Mouse (Mus musculus) embryonic facial prominence, embryonic 14.5 days (tissue): Measurements from ENCODE around the gene Pif1. TPM values are rescaled to one million over a fixed set of nuclear protein-coding genes. Genes with fewer than 3 reads are reported as not detected.

Experiments
- ATAC-seq: fragments of 200-750 bp; cut with Nextera tagmentation; 2 replicates; pipeline ENCODE4 v1.8.0; 2017; ENCODE audit warnings: low read depth, moderate number of reproducible peaks, moderate TSS enrichment
- DNase-seq: peaks from one replicate; pipeline ENCODE4 v3.0.0-alpha.2; 2015; ENCODE audit warnings: low spot score
- H3K27ac ChIP-seq: fragments of 300-500 bp; sonication (generic); replicated peaks from 2 replicates; pipeline ENCODE4 v1.5.1; 2014; ENCODE audit warnings: low read depth, mild to moderate bottlenecking, low read length, moderate library complexity
- H3K27me3 ChIP-seq: fragments of 300-500 bp; sonication (generic); replicated peaks from 2 replicates; pipeline ENCODE4 v1.6.1; 2014; ENCODE audit warnings: low read length; ENCODE audit not compliant: control insufficient read depth, insufficient read depth
- H3K36me3 ChIP-seq: fragments of 300-500 bp; sonication (generic); 2 replicates; pipeline ENCODE4 v1.6.1; 2014; ENCODE audit warnings: low read length, mixed read lengths; ENCODE audit not compliant: control insufficient read depth, insufficient read depth
- H3K4me1 ChIP-seq: fragments of 300-500 bp; sonication (generic); 2 replicates; pipeline ENCODE4 v1.6.1; 2014; ENCODE audit warnings: antibody characterized with exemption, low read length; ENCODE audit not compliant: control insufficient read depth, insufficient read depth
- H3K4me2 ChIP-seq: fragments of 300-500 bp; sonication (generic); 2 replicates; pipeline ENCODE4 v1.6.1; 2014; ENCODE audit warnings: low read depth, mild to moderate bottlenecking, low read length, moderate library complexity, mixed read lengths
- H3K4me3 ChIP-seq: fragments of 300-500 bp; sonication (generic); 2 replicates; pipeline ENCODE4 v1.5.1; 2014; ENCODE audit warnings: low read depth, mild to moderate bottlenecking, low read length
- H3K9ac ChIP-seq: fragments of 300-500 bp; sonication (generic); 2 replicates; pipeline ENCODE4 v1.6.1; 2014; ENCODE audit warnings: low read depth, mild to moderate bottlenecking, low read length, moderate library complexity, mixed read lengths
- H3K9me3 ChIP-seq: fragments of 300-500 bp; sonication (generic); 2 replicates; pipeline ENCODE4 v1.6.1; 2016; ENCODE audit warnings: low read length; ENCODE audit not compliant: control insufficient read depth
- WGBS: fragments of 180-500 bp; shearing (Covaris S2); extraction: QIAGEN DNeasy Blood & Tissue Kit; methylation state at CpG from one replicate; pipeline ENCODE4 v1.1.7; 2014; 5-methylcytosine and 5-hydroxymethylcytosine counted together
- polyA plus RNA-seq: library from polyadenylated mRNA; unstranded; fragments of >200 nt; fragmentation: Nextera tagmentation; extraction: Ambion mirVana; gene quantifications from 2 replicates; pipeline ENCODE4 v1.2.1, GENCODE M21; 2014

The Pif1 gene
- polyA plus RNA-seq, result 5.9 and 7.2 TPM in 2 replicates

DNA sequence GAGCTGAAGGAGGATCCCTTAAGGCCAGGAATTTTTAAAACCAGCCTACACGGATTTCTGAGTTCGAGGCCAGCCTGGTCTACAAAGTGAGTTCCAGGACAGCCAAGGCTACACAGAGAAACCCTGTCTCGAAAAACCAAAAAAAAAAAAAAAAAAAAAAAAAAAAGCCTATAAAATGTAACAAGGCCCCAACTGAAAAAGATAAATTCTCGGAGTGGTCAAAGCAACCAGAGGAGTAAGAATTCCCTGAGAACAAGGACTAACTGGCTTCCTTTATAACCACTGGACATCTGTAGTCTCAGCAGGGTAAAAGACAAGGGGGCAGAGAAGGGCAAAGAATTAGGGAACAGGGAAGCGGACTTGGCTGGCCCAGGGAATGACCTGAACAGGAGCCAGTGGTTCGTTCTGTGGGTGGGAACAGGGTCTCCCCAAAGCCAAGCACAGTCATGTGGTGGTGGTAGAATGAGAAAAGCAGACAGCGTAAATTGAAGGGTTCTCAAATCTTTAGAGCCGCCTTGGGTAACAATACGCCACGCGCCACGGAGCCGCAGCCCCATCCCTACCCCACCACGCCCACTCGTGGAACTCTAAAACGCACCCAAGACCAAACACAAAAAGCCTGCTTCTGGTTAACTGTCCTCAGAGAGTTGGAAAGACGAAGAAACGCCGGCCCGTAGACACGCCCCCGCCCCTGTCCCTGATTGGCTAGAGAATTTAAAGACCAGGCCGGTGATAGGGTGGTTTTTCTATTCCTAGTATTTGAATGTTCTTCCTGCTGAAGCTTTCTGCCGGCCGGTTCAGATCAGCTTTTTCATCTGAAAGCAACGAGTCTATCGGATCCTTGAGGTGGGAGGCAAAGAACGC is at the start of gene Pif1:
Pif1 (plus strand) TSS at position 755 of the 864 bp plus-strand sequence.
- DNase-seq (peak; percentile 95), ATAC-seq (peak; percentile 90)
- no peaks in the 10 kb centered on the region for H3K9me3 ChIP-seq
- H3K27ac ChIP-seq, result peak within 1 kb of the TSS; percentile 69
- peak within 1 kb of the TSS; percentile 72 for H3K9ac ChIP-seq
- WGBS, result 8% methylated on average over 28 of the region's 28 CpGs
- peaks cover 10% of the 10 kb centered on the region; the same call in 1 of the 2 replicates for H3K36me3 ChIP-seq
- H3K4me1 ChIP-seq, result peaks cover 18% of the 10 kb centered on the region
- H3K4me2 ChIP-seq, result peak within 1 kb of the TSS; percentile 98
- H3K27me3 ChIP-seq, result no peaks in the 10 kb centered on the region
- H3K4me3 ChIP-seq, result peak within 1 kb of the TSS; percentile 55

DNA sequence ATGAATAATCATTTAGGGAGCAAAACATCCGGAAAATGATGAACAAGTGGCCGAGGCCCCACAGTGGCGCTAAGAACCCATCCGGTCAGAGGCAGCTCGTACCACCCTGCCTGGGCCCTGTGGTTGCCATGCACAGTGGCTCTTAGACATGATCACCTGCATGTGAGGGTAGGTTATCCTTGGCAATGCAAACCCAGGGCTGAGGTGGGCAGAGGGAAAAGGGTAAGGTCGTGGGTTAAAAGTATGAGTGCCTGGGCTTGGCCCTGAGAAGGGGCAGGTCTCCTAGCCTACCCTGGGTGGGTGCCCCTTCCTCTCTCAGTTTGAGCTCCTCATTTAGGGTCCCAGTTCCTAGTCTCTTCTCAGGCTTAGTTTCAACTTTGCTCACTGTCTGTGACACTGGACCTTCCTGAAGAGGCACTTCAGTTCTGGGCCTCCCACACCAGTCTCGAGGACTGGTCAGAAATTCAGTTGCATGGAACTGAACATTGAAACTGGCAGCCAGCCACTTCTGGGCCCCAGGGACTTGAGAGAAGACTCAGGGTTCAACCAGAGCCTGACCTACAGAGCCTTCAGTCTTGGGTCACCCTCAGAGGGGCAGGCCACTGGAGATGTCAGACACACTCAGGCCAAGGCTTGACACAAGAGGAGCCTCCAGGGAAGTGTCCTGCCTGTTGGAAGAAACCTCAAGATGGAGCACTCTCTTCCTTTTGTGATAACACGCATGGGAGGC is 48.9 kb upstream of the Pif1 start:
- Histone ChIP-seq H3K9ac (no peak overlapping the region), H3K9me3 (no peaks in the 10 kb centered on the region), H3K27me3 (no peaks in the 10 kb centered on the region), H3K4me3 (no peak overlapping the region), H3K27ac (no peak overlapping the region), H3K4me1 (peaks cover 11% of the 10 kb centered on the region), H3K4me2 (no peak overlapping the region), H3K36me3 (no peaks in the 10 kb centered on the region)
- no peak for DNase-seq
- ATAC-seq, result no peak
- WGBS, result 78% methylated on average over 8 of the region's 8 CpGs

DNA sequence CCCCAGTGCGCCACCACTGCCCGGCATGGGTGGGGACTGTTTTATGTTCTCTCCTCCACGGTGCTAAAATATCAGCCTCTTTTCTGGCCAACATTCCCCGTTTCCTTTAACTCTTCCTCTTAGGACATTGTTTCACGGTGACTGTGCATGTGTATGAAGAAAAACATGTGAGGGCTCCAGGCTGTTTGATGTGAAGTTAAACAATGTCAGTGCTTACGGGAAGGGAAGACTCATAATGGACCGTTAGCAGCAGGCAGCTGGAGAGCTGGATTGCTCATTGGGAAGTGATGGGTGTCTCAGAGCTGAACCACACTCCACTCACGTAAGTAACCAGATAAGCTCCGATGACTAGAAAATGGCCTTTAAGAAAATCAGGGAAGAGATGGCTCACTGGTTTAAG is 47.3 kb upstream of the Pif1 start:
- 76% methylated on average over 9 of the region's 9 CpGs for WGBS
- H3K27ac ChIP-seq, result no peak overlapping the region

DNA sequence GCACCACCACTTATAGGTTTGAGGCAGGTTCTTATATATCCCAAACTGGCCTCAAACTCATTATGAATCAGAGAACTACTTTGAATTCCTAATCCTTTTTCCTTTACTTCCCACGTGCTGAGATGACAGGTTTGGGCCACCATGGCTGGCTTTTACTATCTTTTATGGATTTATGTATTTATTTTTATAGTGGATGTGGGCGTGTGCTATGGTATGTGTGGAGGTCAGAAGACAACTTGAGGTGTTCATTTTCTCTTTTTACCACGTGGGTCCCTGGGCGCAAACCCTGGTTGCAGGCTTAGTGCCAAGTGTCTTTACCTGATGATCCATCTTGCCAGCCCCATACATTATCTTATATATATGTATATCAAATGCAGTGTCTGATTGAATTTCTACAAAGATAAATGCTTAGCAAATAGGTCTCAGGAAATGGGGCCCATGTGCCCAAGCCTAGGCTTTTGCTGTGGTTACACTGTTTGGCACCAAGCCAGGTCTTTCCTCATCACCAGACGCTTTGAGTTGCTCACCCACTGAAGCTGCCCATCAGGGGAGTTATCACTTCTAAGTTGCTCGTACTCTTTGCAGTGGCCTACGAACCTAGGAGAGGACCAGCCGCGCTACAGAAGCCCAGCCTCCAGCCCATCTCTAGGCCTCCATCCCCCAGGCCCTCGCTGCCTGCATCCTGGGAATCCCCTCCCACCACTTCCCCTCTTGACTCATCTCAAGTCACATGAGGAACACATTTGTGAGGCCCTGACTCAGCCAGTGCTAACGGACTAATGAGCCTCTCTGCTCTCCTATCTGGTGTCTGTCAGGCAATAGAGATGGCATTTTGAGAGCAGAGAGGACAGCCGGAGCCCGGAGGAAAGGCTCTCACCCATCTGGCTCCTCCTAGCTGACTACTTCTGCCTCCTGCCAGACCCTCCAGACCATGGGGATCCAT is 45.6 kb upstream of the Pif1 start:
- Histone ChIP-seq H3K4me3 (no peak overlapping the region), H3K9me3 (no peaks in the 10 kb centered on the region), H3K27ac (peak overlapping the region; percentile 65), H3K4me1 (peaks cover 19% of the 10 kb centered on the region), H3K36me3 (no peaks in the 10 kb centered on the region), H3K9ac (no peak overlapping the region), H3K4me2 (no peak overlapping the region), H3K27me3 (no peaks in the 10 kb centered on the region)
- WGBS, result 49% methylated on average over 13 of the region's 13 CpGs
- DNase-seq (peak; percentile 77), ATAC-seq (0 out of 2 replicates have a peak, but pooled peaks have one; percentile 37)

More for the DNA sequence above, 47.3 kb upstream of the Pif1 start:
- Histone ChIP-seq H3K4me1 (peaks cover 11% of the 10 kb centered on the region), H3K27me3 (no peaks in the 10 kb centered on the region), H3K4me3 (no peak overlapping the region), H3K9ac (no peak overlapping the region), H3K4me2 (no peak overlapping the region), H3K36me3 (no peaks in the 10 kb centered on the region), H3K9me3 (no peaks in the 10 kb centered on the region)
- DNase-seq (no peak), ATAC-seq (no peak)

DNA sequence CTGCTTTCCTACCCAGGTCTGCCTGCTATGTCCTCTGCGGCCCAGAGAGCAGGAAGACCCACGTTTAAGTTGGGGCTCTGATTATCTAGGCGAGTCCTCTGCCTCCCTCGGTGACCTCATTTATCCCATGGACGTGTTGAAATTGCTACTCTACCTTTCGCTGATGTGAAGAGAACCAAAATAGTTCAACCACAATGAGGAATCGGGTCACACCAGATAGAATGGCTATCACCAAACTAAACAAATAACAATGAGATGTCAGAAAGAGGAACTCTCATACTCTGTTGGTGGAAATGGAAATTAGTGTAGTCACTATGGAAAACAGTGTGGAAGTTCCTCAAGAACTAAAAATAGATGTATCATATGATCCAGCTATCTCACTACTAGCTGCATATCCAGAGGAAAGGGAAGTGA is 44.8 kb upstream of the Pif1 start:
- no peaks in the 10 kb centered on the region for H3K36me3 ChIP-seq
- H3K27ac ChIP-seq, result peak overlapping the region; percentile 65
- 85% methylated on average over 7 of the region's 7 CpGs for WGBS
- no peaks in the 10 kb centered on the region for H3K9me3 ChIP-seq
- ATAC-seq (no peak), DNase-seq (no peak)
- H3K9ac ChIP-seq, result no peak overlapping the region
- H3K4me2 ChIP-seq, result no peak overlapping the region
- no peak overlapping the region for H3K4me3 ChIP-seq
- H3K4me1 ChIP-seq, result peaks cover 21% of the 10 kb centered on the region
- no peaks in the 10 kb centered on the region for H3K27me3 ChIP-seq

DNA sequence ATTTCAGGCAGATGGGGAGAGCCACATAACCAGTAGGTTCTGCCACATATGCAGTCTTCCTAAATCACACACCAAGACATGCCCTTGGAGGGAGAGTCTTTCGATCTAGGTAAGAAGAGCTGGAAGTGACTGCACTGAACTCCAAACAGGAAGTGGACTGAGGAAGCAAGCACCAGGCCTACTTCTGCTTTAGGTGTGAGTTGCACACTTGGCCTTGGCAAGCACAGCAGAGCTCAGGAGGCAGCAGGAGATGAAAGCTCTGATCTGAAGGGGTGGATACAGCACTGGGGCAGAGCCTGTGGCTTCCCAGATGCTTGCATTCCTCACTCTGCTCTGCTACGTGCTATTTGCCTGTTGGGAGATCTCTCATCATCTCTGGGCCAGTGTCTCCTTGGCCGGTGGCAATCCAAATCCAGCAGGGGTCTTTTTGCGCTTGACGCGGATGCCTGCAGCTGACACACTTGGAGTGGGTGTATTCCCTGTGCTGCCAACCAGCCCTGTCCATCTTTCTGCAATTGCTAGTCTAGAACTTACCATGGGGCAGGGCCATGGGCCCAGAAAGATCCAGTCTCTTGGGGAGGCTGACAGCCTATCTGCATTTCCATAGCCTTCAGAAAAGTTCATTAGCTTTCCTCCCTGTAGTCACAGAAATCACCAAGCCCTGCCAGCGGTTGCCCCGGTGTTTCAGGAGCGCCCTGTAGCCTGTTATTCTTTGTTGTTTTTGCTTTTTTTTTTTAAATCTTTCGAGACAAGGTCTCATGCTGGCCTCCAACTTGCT is 41.1 kb upstream of the Pif1 start:
- 61% methylated on average over 10 of the region's 10 CpGs for WGBS
- no peak for DNase-seq

DNA sequence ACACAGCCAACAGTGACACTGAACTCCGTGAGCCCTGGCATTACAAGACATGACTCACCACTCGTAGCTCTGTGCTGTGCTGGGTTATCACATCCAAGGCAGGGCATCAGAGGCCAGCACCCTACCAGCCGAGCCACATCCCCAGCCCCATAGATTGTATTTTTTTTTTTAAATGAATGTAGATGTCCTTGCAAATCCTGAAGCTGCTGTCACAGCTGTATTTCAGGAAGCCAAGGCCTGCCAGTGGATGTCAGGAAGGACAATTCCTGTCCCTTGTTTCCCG is 40.6 kb upstream of the Pif1 start:
- H3K4me2 ChIP-seq, result no peak overlapping the region
- no peaks in the 10 kb centered on the region for H3K27me3 ChIP-seq
- H3K36me3 ChIP-seq, result no peaks in the 10 kb centered on the region
- WGBS, result 52% methylated on average over 4 of the region's 4 CpGs
- H3K9ac ChIP-seq, result no peak overlapping the region
- DNase-seq (no peak), ATAC-seq (no peak)
- H3K27ac ChIP-seq, result peak overlapping the region; percentile 72
- H3K9me3 ChIP-seq, result no peaks in the 10 kb centered on the region
- no peak overlapping the region for H3K4me3 ChIP-seq
- peaks cover 35% of the 10 kb centered on the region for H3K4me1 ChIP-seq

More for the DNA sequence above, 41.1 kb upstream of the Pif1 start:
- Histone ChIP-seq H3K27me3 (no peaks in the 10 kb centered on the region), H3K9ac (0 out of 2 replicates have a peak overlapping the region, but pooled peaks have one; percentile 30), H3K36me3 (no peaks in the 10 kb centered on the region), H3K9me3 (no peaks in the 10 kb centered on the region), H3K27ac (peak overlapping the region; percentile 72), H3K4me1 (peaks cover 32% of the 10 kb centered on the region), H3K4me2 (no peak overlapping the region), H3K4me3 (no peak overlapping the region)
- no peak for ATAC-seq
